Mouse (Mus musculus) gastrocnemius, postnatal 14 days (tissue): ENCODE measurements around the gene Sacs. TPM values are rescaled to one million over a fixed set of nuclear protein-coding genes. Genes with fewer than 3 reads are reported as not detected.
"Not testable (repeated sequence)": the region's sequence is repeated elsewhere in the genome, so short reads cannot be mapped to it uniquely, and the experiment has no call there.

Experiments
- DNase-seq: peaks from one replicate; pipeline ENCODE4 v3.0.0; 2021; ENCODE audit warnings: mixed read lengths
- intact Hi-C: fragments of 180-260 bp; cut with DNase I; formaldehyde crosslinking; loops from one replicate; pipeline ENCODE4 v1.15.1; 2025; ENCODE audit warnings: low total_unique reads
- total RNA-seq, 2 experiments: library from RNA; stranded (reverse); gene quantifications; 2 replicates each; pipeline ENCODE4 v1.2.3; 2021

The Sacs gene
- total RNA-seq, 2 experiments from 2014 or later = 22.8 to 31.4 TPM

DNA sequence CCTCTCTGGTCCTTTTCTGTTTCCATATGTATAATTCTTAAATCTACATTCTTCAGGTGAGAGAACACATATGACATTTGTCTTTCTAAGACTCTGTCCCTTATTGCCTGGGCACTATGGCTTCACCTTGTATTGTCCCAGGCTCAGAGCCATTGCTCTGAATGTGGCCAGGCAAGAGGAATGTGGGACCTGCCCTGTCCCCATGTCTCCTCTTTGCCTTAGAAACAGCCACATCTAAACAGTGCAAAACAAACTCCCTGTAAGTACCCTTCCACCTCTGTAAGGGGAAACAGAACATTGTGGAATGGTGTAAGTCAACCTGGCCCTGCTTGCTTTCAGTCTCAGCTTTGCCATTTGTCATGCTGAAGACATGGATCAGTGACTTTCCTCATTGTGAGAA is 17.4 kb downstream of the Sacs start:
- intact Hi-C loops = no loop called here
- no peak for DNase-seq

DNA sequence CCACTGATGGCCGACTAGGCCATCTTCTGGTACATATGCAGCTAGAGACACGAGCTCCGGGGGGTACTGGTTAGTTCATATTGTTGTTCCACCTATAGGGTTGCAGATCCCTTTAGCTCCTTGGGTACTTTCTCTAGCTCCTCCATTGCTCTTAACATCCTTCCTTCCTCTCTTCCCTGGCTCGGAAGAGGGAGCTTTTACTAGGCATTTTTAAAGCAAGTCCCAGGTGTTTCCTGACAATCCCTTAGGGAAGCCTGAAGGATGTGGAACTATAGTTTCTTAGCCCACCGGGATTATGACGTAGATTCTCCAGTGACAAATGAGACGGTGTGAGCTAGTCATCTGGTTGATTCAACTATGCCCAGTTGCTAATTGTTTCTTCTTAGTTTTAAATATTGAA is 19.2 kb downstream of the Sacs start:
- DNase-seq, intact Hi-C loops: not testable (repeated sequence)

DNA sequence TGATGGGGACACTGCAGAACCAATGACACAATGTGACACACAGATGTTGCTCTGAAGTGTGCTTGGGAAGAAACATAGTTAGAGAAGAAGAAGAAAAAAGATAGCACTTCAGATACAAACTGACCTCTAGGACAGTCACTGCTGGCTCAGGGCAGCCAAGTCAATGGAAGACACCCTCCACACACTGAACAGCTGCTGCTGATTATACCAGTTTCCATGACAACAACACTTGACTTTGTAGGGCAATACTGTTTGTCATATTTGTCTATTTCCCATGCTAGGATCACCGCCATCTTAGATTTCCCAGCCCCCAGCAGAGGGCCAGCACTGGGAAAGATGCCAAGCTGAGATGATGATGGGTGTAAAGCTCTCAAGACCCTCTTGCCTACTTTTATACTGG is 22.7 kb downstream of the Sacs start:
- DNase-seq = no peak
- intact Hi-C loops = no loop called here

DNA sequence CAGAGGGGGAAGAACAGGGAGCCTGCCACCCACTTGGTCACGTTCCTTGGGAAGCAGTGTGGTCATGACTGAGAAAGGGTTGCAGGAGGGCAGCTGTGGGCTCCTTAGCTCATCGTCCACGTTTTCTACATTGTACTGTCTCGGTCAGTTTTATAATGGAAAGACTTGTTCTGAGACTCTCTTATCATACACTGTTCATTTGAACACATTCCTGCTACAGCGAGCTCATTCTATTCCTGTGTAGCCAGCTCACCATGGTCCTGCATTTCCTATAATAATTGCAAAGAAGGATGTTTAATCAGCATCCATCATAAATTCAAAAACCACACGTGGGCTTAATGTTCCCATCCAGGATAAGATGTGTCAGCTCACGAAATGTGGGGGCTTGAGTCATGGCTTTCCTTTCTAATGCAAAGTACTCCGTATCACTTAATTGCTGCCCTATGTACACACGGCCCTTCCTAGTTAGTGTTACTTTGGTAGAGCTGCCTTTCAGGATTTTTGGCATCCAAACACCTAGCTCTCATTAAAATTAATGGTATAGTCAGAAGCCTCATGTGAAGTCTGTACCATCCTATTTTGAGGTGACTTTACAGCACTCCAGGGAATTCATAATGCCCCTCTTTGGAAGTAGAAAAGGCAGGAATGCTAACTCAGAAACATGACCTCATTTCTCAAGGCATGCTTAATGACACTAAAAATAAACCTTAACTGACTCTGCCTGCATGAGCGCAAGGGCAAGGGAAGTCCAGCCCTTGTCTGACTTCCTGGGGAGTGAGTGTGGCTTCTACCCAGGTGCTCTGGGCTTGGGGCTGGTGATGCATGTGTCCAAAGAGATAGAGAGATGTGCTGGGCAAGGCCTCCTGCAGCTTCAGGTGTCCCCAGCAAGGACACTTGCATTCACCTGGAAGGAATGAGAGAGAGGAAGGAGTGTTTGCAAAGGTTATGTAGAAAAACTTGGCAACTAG is 23.4 kb downstream of the Sacs start:
- intact Hi-C loops = no loop called here
- peak; percentile 25 for DNase-seq

DNA sequence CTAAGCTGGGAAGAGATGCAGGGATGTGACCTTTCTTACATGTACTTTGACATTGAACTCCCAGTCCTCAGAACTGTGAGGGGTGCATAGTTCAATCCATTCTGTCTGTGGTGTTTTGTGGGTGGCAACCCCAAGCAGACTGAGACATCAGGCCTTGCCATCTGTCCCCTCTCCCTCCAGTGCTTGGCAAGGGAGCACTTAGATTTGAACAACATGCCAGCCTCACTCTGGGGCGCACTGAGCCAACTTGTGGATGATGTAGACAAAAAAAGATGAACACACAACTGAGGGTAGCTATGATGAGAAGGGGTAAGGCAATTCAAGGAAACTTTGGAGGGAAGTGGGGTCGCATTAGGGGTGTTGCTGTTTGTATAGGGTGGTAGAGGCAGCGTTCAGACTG is 26.2 kb downstream of the Sacs start:
- intact Hi-C loops = no loop called here
- DNase-seq = no peak

DNA sequence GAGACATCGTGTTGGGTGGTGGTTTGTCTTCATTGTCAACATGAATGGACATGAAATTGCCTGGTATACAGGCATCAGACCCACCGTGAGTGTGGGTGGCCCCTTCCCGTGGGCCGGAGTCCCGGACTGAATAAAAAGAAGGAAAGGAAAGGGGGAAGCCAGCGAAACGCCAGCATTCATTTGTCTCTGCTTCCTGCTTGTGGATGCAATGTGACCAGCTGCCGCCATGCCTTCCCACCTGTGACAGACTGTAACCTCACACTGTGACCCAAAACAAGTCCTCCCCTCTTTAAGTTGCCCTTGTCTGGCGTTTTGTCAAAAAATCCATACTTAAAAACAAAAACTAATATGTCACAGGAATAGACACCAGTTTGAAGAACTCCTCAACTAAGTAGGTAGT is 27.7 kb downstream of the Sacs start:
- intact Hi-C loops = no loop called here
- no peak for DNase-seq

DNA sequence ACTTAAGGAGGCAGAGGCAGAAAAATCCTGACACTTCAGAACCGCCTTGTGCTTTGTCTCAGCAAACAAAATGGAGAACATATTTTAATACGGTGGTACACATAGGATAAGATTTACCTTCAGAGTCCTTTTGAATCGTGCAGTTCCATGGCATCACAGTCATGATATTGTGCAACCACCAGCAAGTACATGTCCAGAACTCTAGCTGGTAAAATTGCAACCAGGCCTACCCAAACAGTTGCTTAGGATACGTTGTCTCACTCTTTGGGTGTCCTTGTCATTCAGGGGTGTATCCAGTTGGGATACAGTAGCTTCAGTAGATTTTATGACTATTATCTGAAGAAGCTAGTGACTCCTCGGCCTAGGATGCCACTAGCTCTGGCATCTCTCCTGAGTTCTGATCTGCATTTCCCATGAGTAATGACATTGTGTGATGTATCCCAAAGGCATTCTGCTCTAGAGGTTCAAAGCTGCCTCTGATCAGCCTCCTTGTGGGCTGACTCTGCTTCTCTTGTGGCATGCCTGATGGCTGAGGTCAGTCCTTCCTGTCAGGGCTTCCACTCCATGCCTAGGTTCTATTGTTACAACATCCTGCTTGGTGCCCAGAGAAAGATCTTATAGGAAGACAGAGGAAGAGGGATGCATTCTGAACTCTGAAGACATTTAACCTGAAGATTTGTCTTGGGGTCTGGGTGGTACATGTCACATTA is 33.2 kb downstream of the Sacs start:
- DNase-seq = no peak
- intact Hi-C loops = no loop called here

DNA sequence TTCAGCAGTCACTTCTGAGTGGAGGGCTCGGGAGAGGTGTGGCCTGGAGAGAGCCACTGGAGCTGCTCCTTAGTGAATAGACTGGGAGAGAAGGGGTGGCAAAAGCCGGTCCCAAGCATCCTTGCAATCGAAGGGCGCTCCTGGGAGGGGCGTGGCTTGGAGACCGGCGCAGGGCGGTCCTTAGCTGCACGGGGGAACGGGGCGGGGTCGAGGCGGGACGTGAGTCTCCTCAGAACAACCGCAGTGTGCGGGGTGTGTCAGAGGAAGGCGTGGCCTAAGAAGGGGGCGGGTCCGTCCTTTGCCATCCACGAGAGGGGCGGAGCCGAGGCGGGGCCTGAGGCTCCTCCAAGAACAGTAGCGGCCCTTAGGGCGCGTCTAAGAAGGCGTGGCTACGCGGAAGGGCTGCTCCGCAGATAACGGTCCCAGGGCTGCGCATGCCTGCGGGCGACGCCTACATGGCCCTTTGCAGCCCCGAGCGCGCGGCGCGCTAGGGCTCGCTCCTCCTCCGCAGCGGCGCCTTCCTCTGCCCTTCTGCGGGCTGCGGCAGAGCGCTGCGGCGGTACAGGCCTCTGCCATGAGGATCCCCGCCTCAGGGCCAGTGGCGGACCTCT is 34.4 kb downstream of the Sacs start:
- DNase-seq = peak; percentile 99

DNA sequence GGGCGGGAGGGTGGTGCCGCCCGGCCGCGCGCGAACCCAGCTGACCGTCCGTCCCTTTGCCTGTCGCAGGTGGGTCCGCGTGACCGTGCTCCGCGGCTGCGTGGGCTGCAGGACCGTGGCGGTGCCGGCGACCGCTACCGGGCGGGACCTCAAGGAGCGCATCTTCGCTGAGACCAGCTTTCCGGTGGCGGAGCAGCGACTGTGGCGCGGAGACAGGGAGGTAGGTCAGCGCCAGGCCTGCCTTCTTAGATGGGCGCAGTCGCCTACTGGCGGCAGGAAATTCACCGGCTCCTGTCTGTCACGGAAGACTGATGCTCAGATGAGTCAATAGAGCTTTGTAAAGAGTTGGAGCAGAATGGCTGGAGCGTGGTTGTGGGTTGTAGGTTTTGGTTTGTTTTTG is 35.0 kb downstream of the Sacs start:
- peak; percentile 67 for DNase-seq
- intact Hi-C loops = no loop called here

More for the DNA sequence above, 34.4 kb downstream of the Sacs start:
- intact Hi-C loops = no loop called here

DNA sequence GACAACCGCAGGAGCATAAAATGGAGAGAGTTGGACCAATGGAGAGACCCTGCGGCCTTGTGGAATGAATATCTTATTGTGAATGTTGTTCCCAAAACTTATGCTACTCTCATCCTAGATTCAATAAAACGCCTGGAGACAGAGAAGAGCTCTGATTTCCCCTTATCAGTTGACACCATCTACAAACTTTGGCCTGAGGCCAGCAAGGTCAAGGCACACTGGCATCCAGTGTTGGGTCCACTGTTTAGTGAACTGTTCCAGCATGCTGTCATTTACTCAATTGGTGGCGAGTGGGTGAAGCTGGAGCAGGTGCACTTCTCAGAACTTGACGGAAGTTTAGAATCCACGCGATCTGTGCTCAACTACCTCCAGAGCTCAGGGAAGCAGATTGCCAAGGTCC is 53.6 kb downstream of the Sacs start:
- no peak for DNase-seq

DNA sequence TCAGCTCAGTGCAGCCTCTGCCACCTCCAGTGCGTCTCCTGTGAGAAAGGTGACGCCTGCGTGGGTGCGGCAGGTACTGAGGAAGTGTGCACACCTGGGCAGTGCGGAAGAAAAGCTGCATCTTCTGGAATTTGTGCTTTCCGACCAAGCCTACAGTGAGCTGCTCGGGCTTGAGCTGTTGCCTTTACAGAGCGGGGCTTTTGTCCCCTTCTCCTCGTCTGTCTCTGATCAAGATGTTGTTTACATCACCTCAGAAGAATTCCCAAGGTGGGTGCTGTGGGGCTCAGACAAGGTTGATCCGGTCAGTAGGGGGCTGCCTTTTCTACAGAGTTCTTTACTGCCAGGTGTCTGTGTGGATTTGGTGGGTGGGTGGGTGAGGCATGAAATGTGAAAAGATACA is 54.1 kb downstream of the Sacs start:
- no peak for DNase-seq
- intact Hi-C loops = no loop called here

More for the DNA sequence above, 53.6 kb downstream of the Sacs start:
- intact Hi-C loops = no loop called here

DNA sequence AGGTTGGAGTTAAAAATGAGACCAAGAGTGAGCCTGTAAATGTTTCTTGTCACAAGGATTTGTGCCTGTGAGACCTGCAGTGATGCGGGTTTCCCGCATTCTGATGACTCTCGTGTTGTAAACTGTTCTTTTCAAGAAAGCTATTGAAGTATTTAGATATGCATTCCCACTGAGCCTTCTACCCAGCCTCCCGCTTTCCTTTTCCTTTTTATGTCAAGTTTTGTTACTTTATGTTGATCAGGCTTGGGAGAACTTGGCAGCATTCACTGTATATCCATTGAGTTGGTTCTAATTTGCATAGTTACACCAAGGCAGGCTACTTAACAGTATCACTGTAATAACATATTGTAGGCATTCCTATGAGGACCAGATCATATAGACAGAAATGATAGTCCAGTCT is 56.2 kb downstream of the Sacs start:
- intact Hi-C loops = no loop called here

DNA sequence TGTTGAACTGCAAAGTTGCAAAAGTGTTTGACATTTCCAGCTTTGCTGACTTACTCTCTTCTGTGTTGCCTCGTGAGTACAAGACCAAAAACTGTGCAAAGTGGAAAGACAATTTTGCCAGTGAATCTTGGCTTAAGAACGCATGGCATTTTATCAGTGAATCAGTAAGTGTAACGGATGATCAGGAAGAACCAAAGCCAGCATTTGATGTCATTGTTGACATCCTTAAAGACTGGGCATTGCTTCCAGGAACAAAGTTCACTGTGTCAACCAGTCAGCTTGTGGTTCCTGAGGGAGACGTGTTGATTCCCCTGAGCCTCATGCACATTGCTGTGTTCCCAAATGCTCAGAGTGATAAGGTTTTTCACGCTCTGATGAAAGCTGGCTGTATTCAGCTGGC is 71.9 kb downstream of the Sacs start:
- intact Hi-C loops = no loop called here

More for the DNA sequence above, 56.2 kb downstream of the Sacs start:
- no peak for DNase-seq

DNA sequence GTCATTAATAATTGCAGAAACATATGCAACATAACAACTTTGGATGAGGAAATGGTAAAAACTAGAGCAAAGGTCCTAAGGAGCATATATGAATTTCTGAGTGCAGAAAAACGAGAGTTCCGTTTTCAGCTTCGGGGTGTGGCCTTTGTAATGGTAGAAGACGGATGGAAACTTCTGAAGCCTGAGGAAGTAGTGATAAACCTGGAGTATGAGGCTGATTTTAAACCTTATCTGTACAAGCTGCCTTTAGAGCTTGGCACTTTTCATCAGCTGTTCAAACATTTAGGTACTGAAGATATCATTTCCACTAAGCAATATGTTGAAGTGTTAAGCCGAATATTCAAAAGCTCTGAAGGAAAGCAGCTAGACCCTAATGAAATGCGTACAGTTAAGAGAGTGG is 73.5 kb downstream of the Sacs start:
- intact Hi-C loops = no loop called here
- no peak for DNase-seq

More for the DNA sequence above, 71.9 kb downstream of the Sacs start:
- DNase-seq = no peak

DNA sequence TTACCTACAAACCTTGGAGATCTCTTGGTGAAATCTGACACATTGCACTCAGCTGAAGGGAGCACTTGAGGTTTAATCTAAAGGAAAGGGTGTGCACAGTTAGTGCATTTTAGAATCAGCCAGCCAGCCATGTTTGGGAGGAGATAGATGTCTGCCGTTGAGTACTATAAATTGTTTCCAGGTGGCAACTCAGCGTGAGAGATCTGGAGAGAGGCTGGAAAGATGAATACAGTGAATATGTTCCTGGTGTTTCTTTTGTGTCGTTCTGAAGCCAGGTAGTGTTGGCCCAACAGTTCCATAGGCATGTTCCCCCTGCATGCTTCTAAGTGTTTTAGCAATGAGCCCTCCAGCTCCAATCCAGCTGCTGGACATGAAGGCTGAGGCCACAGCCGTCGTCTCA is 82.9 kb downstream of the Sacs start:
- DNase-seq = no peak
- intact Hi-C loops = no loop called here

DNA sequence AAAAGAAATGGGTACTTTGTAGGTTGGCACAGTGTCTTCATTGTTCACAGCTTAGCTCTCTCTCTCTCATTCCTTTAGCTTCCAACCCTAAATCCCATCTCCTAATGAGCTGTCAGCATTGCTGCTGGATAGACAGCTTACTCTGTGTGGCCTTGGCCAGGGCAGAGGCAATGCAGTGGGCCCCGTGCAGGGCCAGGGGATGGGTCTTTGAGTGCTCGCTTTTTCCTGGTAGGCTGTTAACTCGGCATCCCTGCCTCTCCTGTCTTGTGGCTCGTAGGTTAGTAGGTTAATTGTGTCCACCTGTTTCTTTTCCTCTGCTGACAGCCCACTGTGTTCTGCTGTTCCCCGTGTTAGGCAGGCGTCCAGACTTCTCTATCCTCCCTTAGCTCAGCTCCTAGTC is 84.2 kb downstream of the Sacs start:
- intact Hi-C loops = no loop called here
- DNase-seq = no peak

DNA sequence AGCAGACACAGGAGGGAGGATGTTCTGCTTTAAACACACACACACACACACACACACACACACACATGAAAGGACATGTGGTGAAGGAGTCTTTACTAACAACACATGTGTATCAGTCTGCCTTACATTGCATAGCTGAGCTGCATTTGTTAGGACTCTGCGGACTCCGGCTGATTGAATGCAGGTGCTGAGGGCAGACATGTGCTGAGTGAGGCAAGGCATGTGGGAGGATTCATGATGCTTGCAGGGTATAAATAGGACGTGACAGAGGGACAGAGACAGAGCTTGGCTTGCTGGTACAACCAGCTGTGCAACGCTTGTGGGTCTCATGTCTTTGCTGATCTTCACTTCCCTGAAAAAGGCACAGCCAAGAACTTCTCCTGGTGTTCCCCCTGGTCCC is 85.5 kb downstream of the Sacs start:
- DNase-seq = no peak
- intact Hi-C loops = no loop called here

DNA sequence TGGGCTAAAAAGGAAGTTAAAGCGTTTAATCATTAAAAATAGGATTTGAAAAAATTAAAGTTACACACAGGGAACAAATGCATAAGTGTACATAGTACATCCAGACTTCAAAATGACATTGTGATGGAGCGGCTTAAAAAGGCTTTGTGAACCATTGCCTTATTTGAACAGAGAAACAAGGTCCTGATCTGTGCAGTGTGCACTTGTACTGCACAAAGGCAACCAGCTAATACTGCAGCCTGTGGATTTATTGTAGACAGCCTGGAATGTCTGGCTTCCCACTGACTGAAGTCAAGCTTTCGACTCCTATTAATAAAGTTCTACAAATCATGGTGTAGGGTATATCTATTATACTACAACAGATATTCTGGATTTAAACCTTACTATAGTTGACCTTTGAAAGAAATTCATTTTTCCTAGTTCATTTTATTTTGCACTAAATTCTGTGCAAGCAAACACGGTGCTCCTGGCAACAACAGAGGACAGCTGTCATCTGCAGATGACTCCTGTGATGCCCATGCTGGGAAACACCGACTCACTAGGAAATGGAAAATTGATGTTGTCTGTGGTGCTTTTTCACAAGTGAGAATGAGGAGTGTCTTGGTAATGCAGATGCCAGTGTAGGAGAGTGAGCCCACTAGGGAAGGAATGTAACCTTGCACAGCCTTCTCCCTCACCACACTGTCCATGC is 86.3 kb downstream of the Sacs start:
- DNase-seq = no peak
- intact Hi-C loops = no loop called here

DNA sequence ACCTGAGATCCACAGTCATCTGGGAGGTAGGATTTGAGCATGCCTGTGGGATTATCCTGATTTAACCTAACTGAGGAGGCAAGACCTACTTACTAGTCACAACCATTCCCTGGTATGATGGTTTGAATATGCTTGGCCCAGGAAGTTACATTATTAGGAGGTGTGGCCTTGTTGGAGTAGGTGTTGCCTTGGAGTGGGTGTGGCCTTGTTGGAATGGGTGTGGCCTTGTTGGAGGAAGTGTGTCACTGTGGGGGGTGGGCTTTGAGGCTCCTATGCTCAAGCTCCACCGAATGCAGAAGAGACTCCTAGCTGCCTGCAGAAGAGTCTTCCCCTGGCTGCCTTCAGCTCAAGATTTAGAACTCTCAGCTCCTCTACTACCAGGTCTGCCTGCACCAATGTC is 87.9 kb downstream of the Sacs start:
- intact Hi-C loops = no loop called here
- no peak for DNase-seq

DNA sequence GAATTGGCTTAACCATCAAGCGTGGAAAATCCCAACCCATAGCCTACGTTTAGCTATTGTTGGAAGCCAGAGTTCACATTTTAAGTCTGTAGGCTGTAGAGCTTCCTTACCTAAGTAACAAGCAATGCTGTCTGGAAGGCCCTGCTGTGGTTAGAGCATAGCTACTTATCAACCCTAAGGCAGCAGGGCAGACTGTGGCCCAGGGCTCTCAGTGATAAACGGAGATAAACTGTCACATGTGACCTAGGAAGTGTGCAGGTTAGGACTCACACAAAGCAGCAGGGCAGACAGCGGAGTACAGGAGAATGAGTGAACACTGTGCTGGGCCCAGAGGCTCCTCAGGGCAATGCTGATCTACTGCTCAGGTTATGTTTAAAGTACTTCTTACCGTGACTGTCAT is 91.5 kb downstream of the Sacs start:
- no peak for DNase-seq
- intact Hi-C loops = no loop called here
